Mouse (Mus musculus) embryonic facial prominence, embryonic 14.5 days (tissue): ENCODE data around the gene Mum1l1. TPM values are rescaled to one million over a fixed set of nuclear protein-coding genes. Genes with fewer than 3 reads are reported as not detected.

Source experiments
- ATAC-seq: fragments of 200-750 bp; cut with Nextera tagmentation; 2 replicates; pipeline ENCODE4 v1.8.0; 2017; ENCODE audit warnings: low read depth, moderate number of reproducible peaks, moderate TSS enrichment
- DNase-seq: peaks from one replicate; pipeline ENCODE4 v3.0.0-alpha.2; 2015; ENCODE audit warnings: low spot score
- H3K27ac ChIP-seq: fragments of 300-500 bp; sonication (generic); replicated peaks from 2 replicates; pipeline ENCODE4 v1.5.1; 2014; ENCODE audit warnings: low read depth, mild to moderate bottlenecking, low read length, moderate library complexity
- H3K27me3 ChIP-seq: fragments of 300-500 bp; sonication (generic); replicated peaks from 2 replicates; pipeline ENCODE4 v1.6.1; 2014; ENCODE audit warnings: low read length; ENCODE audit not compliant: control insufficient read depth, insufficient read depth
- H3K36me3 ChIP-seq: fragments of 300-500 bp; sonication (generic); 2 replicates; pipeline ENCODE4 v1.6.1; 2014; ENCODE audit warnings: low read length, mixed read lengths; ENCODE audit not compliant: control insufficient read depth, insufficient read depth
- H3K4me1 ChIP-seq: fragments of 300-500 bp; sonication (generic); 2 replicates; pipeline ENCODE4 v1.6.1; 2014; ENCODE audit warnings: antibody characterized with exemption, low read length; ENCODE audit not compliant: control insufficient read depth, insufficient read depth
- H3K4me2 ChIP-seq: fragments of 300-500 bp; sonication (generic); 2 replicates; pipeline ENCODE4 v1.6.1; 2014; ENCODE audit warnings: low read depth, mild to moderate bottlenecking, low read length, moderate library complexity, mixed read lengths
- H3K4me3 ChIP-seq: fragments of 300-500 bp; sonication (generic); 2 replicates; pipeline ENCODE4 v1.5.1; 2014; ENCODE audit warnings: low read depth, mild to moderate bottlenecking, low read length
- H3K9ac ChIP-seq: fragments of 300-500 bp; sonication (generic); 2 replicates; pipeline ENCODE4 v1.6.1; 2014; ENCODE audit warnings: low read depth, mild to moderate bottlenecking, low read length, moderate library complexity, mixed read lengths
- H3K9me3 ChIP-seq: fragments of 300-500 bp; sonication (generic); 2 replicates; pipeline ENCODE4 v1.6.1; 2016; ENCODE audit warnings: low read length; ENCODE audit not compliant: control insufficient read depth
- WGBS: fragments of 180-500 bp; shearing (Covaris S2); extraction: QIAGEN DNeasy Blood & Tissue Kit; methylation state at CpG from one replicate; pipeline ENCODE4 v1.1.7; 2014; 5-methylcytosine and 5-hydroxymethylcytosine counted together
- polyA plus RNA-seq: library from polyadenylated mRNA; unstranded; fragments of >200 nt; fragmentation: Nextera tagmentation; extraction: Ambion mirVana; gene quantifications from 2 replicates; pipeline ENCODE4 v1.2.1, GENCODE M21; 2014

Gene Mum1l1
- polyA plus RNA-seq, 1 experiment from 2014 or later = 35.3 TPM

DNA sequence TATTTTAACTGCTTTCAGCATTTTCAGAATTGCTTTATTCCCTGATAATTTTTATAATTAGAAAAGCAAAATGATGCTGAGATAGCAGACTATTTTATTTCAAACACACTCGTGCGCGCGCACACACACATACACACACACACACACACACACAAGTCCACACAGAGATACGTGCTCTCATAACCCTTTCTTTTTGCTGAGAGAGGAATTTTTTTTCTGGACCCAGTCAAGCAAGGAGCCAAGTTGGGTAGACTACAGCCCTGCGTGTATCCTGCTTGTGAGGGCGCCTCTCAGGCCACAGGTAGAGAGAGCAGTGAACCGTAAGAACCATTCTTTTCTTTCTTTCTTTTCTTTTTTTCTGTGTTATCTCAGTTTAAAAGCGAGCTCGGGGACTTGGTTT lies 7.9 kb downstream of the Mum1l1 start:
- H3K36me3 ChIP-seq = no peaks in the 10 kb centered on the region
- DNase-seq (no peak), ATAC-seq (no peak)
- 52% methylated on average over 10 of the region's 10 CpGs for WGBS
- H3K4me3 ChIP-seq = peak overlapping the region; percentile 44
- H3K4me2 ChIP-seq = peak overlapping the region; percentile 53
- peak overlapping the region; percentile 49 for H3K9ac ChIP-seq
- no peaks in the 10 kb centered on the region for H3K9me3 ChIP-seq
- H3K4me1 ChIP-seq = no peaks in the 10 kb centered on the region
- H3K27me3 ChIP-seq = peaks cover 3% of the 10 kb centered on the region; the same call in 1 of the 2 replicates
- H3K27ac ChIP-seq = no peak overlapping the region

DNA sequence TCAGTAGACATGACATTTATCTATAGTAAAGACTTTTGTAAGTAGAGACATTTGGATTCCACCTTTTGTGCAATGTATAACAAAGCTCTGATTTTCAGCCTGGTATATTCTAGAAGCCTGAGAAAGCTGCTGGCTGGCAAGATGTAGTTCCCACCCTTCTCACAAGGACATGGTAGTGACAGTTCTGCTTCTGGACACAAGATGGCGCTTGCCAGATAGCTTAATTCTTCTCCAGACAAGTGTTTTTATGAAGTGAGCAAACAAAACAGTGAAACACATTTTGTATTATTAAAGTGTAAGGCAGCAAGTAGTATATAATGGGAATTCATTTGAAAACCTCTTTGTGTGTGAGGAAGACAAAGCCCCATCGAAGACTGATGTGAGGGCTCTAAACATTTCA lies 9.2 kb downstream of the Mum1l1 start:
- 27% methylated on average over 2 of the region's 2 CpGs for WGBS
- DNase-seq (peak; percentile 68), ATAC-seq (no peak)
- Histone ChIP-seq H3K27ac (no peak overlapping the region), H3K36me3 (no peaks in the 10 kb centered on the region), H3K4me1 (no peaks in the 10 kb centered on the region), H3K27me3 (no peaks in the 10 kb centered on the region; the same call in 1 of the 2 replicates), H3K4me3 (no peak overlapping the region), H3K9ac (no peak overlapping the region), H3K4me2 (no peak overlapping the region), H3K9me3 (no peaks in the 10 kb centered on the region)

DNA sequence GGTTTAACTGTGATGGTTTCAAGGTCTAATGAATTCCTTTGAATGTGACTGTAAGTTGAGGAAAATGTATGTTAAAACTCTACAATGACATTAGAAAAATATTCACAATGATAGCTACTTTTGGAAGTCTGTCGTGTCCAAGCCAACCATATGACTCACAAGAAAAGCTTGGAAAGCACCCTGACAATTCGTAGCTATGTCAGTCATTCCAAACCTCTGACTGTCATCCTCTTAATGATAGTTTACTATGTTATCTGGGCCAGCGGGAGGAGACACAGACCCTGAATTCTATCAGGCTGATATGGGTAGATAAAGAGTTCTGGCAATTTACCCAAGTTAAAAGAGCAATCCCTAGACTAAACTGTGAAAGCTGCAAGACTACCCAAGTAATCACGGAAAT lies 11.0 kb downstream of the Mum1l1 start:
- Histone ChIP-seq H3K4me1 (no peaks in the 10 kb centered on the region), H3K36me3 (no peaks in the 10 kb centered on the region), H3K9me3 (no peaks in the 10 kb centered on the region), H3K27me3 (no peaks in the 10 kb centered on the region; the same call in 1 of the 2 replicates), H3K4me2 (no peak overlapping the region), H3K27ac (no peak overlapping the region), H3K4me3 (no peak overlapping the region), H3K9ac (no peak overlapping the region)
- DNase-seq = no peak
- no peak for ATAC-seq
- 77% methylated on average over 4 of the region's 4 CpGs for WGBS

DNA sequence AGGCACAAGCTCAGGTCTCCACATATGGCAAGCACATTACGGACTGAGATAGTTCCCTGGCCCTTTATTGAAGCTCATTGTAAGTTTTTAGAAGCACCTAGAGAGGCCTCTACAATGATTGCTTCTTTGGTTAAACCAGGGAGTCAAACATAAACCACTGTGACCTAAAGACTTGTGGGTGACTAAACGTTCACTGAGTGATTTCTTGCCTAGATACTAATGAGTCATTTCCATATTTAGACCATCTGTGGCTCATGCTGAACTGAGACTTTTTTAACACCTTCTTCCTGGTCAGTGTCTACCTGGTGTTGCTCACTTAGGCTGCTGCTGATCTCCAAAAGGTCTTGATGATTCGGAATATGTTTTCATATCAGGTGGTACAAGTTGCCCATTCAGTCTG lies 12.1 kb downstream of the Mum1l1 start:
- DNase-seq (no peak), ATAC-seq (no peak)
- Histone ChIP-seq H3K9ac (no peak overlapping the region), H3K27ac (no peak overlapping the region), H3K27me3 (no peaks in the 10 kb centered on the region; the same call in 1 of the 2 replicates), H3K4me2 (no peak overlapping the region), H3K36me3 (no peaks in the 10 kb centered on the region), H3K9me3 (no peaks in the 10 kb centered on the region), H3K4me1 (no peaks in the 10 kb centered on the region), H3K4me3 (no peak overlapping the region)
- 73% methylated on average over 3 of the region's 3 CpGs for WGBS

DNA sequence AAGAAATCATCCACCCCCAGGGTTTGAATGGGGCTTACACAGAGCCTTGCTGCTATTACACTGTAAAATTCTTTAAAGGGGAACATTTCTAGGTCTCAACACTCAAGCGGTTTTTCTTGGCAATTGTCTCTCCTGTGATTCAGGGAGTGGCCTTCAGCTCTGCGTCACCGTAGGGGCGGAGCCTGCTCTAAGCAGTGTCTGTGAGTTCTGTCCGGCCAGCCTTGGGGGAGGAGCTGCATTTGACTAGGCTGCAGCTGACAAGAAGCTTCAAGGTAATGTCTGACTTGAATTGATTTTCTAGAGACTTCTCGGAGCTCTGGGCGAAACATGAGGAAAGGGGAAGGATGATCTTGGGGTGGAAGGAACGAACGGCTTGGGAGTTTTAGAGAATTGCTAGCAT lies 21.3 kb downstream of the Mum1l1 start:
- ATAC-seq = peak; percentile 90
- Histone ChIP-seq H3K27me3 (0 out of 2 replicates have a peak, but pooled peaks cover 5% of the 10 kb centered on the region), H3K9ac (0 out of 2 replicates have a peak overlapping the region, but pooled peaks have one; percentile 19), H3K4me3 (peak overlapping the region; percentile 10; the same call in 1 of the 2 replicates), H3K27ac (no peak overlapping the region; the same call in 1 of the 2 replicates), H3K4me2 (peak overlapping the region; percentile 31), H3K4me1 (no peaks in the 10 kb centered on the region), H3K9me3 (no peaks in the 10 kb centered on the region), H3K36me3 (peaks cover 9% of the 10 kb centered on the region; the same call in 1 of the 2 replicates)
- peak; percentile 89 for DNase-seq
- WGBS = 21% methylated on average over 9 of the region's 9 CpGs

DNA sequence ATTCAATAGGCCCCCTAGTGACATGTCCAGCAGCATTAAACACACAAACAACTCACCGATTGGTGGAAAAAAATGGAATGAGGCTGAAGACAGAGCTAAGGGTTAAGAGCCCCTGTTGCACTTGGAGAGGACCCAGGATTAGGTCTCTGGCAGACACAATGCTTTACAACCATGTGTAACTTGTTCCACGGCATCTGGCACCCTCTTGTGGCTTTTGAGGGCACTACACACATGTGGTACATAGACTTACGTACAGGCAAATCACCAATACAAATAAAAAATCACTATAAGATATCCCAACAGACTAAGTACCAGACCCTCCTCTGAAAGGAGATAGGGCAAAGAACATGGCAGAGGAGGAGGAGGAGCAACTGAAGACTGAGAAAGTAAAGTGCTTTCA lies 37.5 kb downstream of the Mum1l1 start:
- Histone ChIP-seq H3K9ac (no peak overlapping the region), H3K4me3 (no peak overlapping the region), H3K4me1 (no peaks in the 10 kb centered on the region), H3K27ac (no peak overlapping the region), H3K27me3 (no peaks in the 10 kb centered on the region), H3K4me2 (no peak overlapping the region), H3K36me3 (no peaks in the 10 kb centered on the region), H3K9me3 (no peaks in the 10 kb centered on the region)
- no peak for DNase-seq
- ATAC-seq = no peak
- WGBS = 74% methylated on average over 3 of the region's 3 CpGs

DNA sequence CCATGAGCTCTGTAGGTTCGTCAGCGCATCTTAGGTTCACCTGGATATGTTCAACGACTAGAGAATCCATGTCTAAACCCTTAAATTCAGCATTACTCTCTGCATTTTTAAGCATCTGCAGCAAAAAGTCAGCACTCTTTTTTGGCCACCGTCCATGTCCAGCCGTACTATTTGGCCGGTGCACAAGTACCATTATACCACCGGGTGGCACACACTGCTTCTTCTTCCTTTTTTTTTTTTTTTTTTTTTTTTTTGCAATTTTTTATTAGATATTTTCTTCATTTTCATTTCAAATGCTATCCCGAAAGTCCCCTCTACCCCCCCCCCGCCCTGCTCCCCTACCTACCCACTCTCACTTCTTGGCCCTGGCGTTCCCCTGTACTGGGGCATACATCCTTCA lies 47.2 kb downstream of the Mum1l1 start:
- H3K9me3 ChIP-seq = no peaks in the 10 kb centered on the region
- H3K4me2 ChIP-seq = no peak overlapping the region
- no peak for ATAC-seq
- WGBS = 84% methylated on average over 10 of the region's 10 CpGs
- no peak overlapping the region for H3K27ac ChIP-seq
- no peaks in the 10 kb centered on the region for H3K4me1 ChIP-seq
- H3K27me3 ChIP-seq = no peaks in the 10 kb centered on the region
- H3K4me3 ChIP-seq = no peak overlapping the region
- no peak for DNase-seq
- no peak overlapping the region for H3K9ac ChIP-seq
- H3K36me3 ChIP-seq = no peaks in the 10 kb centered on the region

DNA sequence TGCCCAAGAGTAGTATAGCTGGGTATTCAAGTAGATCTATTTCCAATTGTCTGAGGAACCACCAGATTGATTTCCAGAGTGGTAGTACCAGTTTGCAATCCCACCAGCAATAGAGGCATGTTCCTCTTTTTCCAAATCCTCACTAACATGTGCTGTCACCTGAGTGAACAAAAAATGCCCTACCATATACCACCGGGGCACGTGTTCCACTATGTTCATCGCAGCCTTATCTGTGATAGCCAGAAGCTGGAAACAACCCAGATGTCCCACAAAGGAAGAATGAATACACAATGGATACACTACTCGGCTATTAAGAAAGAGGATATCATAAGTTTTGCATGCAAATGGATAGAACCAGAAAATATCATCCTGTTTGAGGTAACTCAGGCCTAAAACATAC lies 72.1 kb downstream of the Mum1l1 start:
- Histone ChIP-seq H3K9ac (no peak overlapping the region), H3K4me2 (no peak overlapping the region), H3K27me3 (no peaks in the 10 kb centered on the region), H3K27ac (no peak overlapping the region), H3K9me3 (no peaks in the 10 kb centered on the region), H3K4me1 (no peaks in the 10 kb centered on the region), H3K4me3 (no peak overlapping the region), H3K36me3 (no peaks in the 10 kb centered on the region)
- ATAC-seq = no peak
- DNase-seq = no peak
- WGBS = 88% methylated on average over 4 of the region's 4 CpGs
